Mouse (Mus musculus): ENCODE measurements around the gene Nav2.

- no peak for TF ChIP-seq CTCF (conservative IDR thresholded peaks at IDR 0.05 in 1 of 2, IDR thresholded peaks at IDR 0.05 in 1 of 2; ENCODE audit: low read depth in 2 of 2, low read length in 2 of 2)
- TF ChIP-seq KAT2A (IDR thresholded peaks at IDR 0.05; ENCODE audit: insufficient replicate concordance, low read length) = no peak
- no peak for TF ChIP-seq USF2 (conservative IDR thresholded peaks at IDR 0.05; ENCODE audit: low read depth, low read length)
- no peak for TF ChIP-seq JUND (conservative IDR thresholded peaks at IDR 0.05; ENCODE audit: low read depth, low read length)
- no peak for TF ChIP-seq POLR2A (IDR thresholded peaks at IDR 0.05; ENCODE audit: low read depth, low read length)
- TF ChIP-seq MAFK (IDR thresholded peaks at IDR 0.05; ENCODE audit: insufficient replicate concordance, low read length) = no peak
- no peak for TF ChIP-seq SMC3 (IDR thresholded peaks at IDR 0.05; ENCODE audit: low read depth, low read length)
Measured at GRCm38 (mm10) chr7:49010739-49011138, 102.2 kb downstream of the Nav2 start.
